Mouse (Mus musculus) kidney, adult 10 weeks (tissue): ENCODE results near the gene Fbxo4. TPM values are rescaled to one million over a fixed set of nuclear protein-coding genes. Genes with fewer than 3 reads are reported as not detected.

Experiments
- polyA plus RNA-seq: library from polyadenylated mRNA; stranded (reverse); fragments of 350-450 nt; fragmentation: Illumina TruSeq; extraction: RNeasy Lipid Tissue Mini Kit (QIAGEN cat#74804); gene quantifications from one replicate; pipeline ENCODE4 v1.2.3, GENCODE M21; 2014; ENCODE audit warnings: low read depth, low replicate concordance

The Fbxo4 gene
- polyA plus RNA-seq: 23.5 TPM

DNA sequence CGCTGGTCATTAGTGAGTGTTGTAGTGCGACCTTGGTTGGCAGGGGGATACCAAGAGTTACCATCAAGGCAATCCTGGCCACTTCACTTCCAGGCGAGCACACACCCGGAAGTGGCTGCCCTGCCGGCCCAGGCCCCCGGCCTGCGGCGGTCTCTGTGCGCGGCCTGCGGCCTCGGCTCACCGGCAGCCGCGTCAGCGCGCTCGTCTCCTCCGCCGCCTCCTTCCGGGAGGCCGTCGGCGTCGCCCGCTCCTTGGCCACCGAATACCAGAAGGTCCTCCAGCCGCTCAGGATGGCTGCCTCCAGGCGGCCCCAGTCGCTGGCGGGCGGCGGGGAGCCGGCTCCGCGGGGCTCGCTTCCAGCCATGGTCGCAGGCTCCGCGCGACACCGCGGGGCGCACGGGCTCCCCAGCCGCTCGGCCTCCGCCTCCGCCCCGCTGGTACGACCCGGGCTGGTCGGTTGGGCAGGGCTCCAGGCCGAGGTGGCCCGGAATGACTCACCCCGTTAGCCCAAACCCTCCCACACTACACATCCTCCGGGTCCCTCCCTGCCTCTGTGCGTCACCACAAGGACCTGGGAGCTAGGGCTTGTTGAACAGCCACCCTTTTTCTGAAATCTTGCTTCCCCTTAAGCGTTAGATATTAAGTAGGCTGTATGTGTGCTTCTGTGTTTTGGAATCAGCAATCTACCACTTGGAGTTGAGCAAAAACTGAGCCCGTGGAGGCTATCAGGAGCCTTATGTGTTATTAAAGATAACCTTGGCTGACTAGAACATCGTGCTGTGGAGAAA, at the start of gene Fbxo4:
TSS of gene Fbxo4 (minus strand) at position 513 of the 788 bp plus-strand sequence.

DNA sequence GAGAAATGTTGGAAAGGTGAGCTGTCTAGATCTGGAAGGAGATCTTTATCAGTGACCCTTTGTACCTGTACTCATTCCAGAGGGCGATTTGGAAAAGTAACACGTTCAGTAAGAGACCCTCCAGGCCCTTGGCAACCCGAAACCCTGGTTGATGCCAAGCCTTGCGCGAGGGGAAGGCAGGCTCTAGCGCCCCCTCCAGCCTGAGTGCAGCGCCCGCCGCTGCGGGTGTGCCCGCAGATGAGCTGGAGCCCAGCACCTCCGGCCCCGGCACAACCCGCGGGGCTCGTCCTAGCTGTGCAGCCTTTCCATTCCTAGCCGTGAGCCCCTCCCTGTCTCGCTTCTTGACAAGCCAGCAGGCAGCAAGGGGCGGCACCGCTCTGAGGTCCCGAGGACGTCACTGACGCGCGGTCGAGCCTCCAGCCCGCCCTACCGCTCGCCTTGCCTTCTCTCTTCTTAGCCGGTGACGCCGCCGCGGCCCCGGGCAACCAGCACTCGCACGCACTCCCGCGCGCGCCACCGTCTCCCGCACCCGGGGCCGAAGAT, 46.9 kb upstream of the Fbxo4 start, which contains the start of gene Oxct1:
TSS of gene Oxct1 (plus strand) at position 153 of the 543 bp plus-strand sequence.

DNA sequence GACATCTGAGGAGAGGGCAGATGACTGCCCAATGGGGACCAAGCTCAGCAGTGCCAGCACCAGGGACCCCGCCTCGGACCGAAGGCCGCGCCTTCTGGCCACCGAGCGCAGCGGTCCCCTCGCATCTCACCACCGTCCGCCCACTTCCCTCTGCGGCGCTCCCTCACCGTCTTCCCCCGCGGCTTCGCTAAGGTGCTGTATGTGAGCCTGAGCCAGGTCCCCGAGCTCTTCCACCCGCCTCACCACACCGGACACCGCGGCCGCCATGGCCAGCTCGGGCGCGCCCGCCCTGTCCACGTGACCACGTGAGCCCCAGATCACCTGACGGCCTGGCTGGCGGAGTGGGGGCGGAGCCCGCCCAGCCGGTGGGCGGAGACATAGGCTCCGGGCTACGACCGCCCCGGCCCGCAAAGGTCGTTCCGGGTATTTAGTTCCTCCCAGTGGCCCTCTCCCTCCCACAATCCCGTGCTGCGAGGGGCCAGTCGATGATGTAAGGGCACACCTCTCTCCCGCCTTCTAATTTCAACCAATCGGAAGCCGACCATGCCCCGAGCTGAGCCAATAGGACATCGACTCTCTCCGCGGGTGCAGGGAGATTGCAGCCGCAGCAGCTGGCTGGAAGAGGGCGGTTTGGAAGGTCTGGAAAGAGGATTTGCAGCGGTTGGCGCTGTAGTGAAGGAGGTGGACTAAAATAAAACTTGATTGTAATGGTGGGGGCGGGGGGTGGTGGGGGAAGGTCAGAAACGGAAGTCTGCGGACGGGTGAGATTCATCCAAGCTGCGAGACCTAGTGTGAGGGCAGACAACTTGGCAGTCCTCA, 16.3 kb upstream of the Fbxo4 start, which contains the start of gene AW549877:
TSS of gene AW549877 (minus strand) at position 297 of the 819 bp plus-strand sequence.

Other genes with a start within 250 kb of the Fbxo4 start
- 177 TPM for gene AW549877, start 16.2 kb upstream of the Fbxo4 start, polyA plus RNA-seq
- 2,017 TPM for gene Oxct1, start 46.8 kb upstream of the Fbxo4 start, polyA plus RNA-seq